Mouse (Mus musculus) kidney, embryonic 14.5 days (tissue): ENCODE data around the gene Asl. TPM values are rescaled to one million over a fixed set of nuclear protein-coding genes. Genes with fewer than 3 reads are reported as not detected.
"Not testable (repeated sequence)": the region's sequence is repeated elsewhere in the genome, so short reads cannot be mapped to it uniquely, and the experiment has no call there.

Source experiments
- ATAC-seq: fragments of 200-750 bp; cut with Nextera tagmentation; 2 replicates; pipeline ENCODE4 v1.8.0; 2017; ENCODE audit warnings: moderate number of reproducible peaks, mild to moderate bottlenecking, moderate TSS enrichment, moderate library complexity; ENCODE audit not compliant: low FRiP score, low TSS enrichment
- H3K27ac ChIP-seq: fragments of 300-500 bp; sonication (generic); 2 replicates; pipeline ENCODE4 v1.5.1; 2014; ENCODE audit warnings: low read depth, mild to moderate bottlenecking, low read length, moderate library complexity, mixed read lengths
- H3K27me3 ChIP-seq: fragments of 300-500 bp; sonication (generic); 2 replicates; pipeline ENCODE4 v1.6.1; 2014; ENCODE audit warnings: mild to moderate bottlenecking, low read length; ENCODE audit not compliant: control insufficient read depth, insufficient read depth
- H3K36me3 ChIP-seq: fragments of 300-500 bp; sonication (generic); 2 replicates; pipeline ENCODE4 v1.6.1; 2014; ENCODE audit warnings: low read length, mixed read lengths; ENCODE audit not compliant: control insufficient read depth, insufficient read depth
- H3K4me1 ChIP-seq: fragments of 300-500 bp; sonication (generic); 2 replicates; pipeline ENCODE4 v1.6.1; 2014; ENCODE audit warnings: low read length, mixed read lengths; ENCODE audit not compliant: control insufficient read depth, insufficient read depth
- H3K4me2 ChIP-seq: fragments of 300-500 bp; sonication (generic); replicated peaks from 2 replicates; pipeline ENCODE4 v1.6.1; 2014; ENCODE audit warnings: low read depth, mild to moderate bottlenecking, low read length
- H3K4me3 ChIP-seq: fragments of 300-500 bp; sonication (generic); 2 replicates; pipeline ENCODE4 v1.5.1; 2014; ENCODE audit warnings: mild to moderate bottlenecking, low read length
- H3K9ac ChIP-seq: fragments of 300-500 bp; sonication (generic); 2 replicates; pipeline ENCODE4 v1.6.1; 2014; ENCODE audit warnings: low read depth, mild to moderate bottlenecking, low read length, moderate library complexity
- H3K9me3 ChIP-seq: fragments of 300-500 bp; sonication (generic); 2 replicates; pipeline ENCODE4 v1.6.1; 2016; ENCODE audit warnings: low read length; ENCODE audit not compliant: control insufficient read depth
- WGBS: fragments of 180-500 bp; shearing (Covaris S2); extraction: QIAGEN DNeasy Blood & Tissue Kit; methylation state at CpG from one replicate; pipeline ENCODE4 v1.1.7; 2014; 5-methylcytosine and 5-hydroxymethylcytosine counted together
- polyA plus RNA-seq: library from polyadenylated mRNA; unstranded; fragments of >200 nt; fragmentation: Nextera tagmentation; extraction: Ambion mirVana; gene quantifications from 2 replicates; pipeline ENCODE4 v1.2.1, GENCODE M21; 2014

Gene Asl
- polyA plus RNA-seq, 1 experiment from 2014 or later: 46.4 TPM

- Histone ChIP-seq H3K36me3 (peaks cover 47% of the 10 kb centered on the region), H3K9me3 (no peaks in the 10 kb centered on the region), H3K4me3 (no peak overlapping the region), H3K9ac (no peak overlapping the region), H3K27ac (no peak overlapping the region), H3K4me2 (no peak overlapping the region), H3K4me1 (no peaks in the 10 kb centered on the region), H3K27me3 (no peaks in the 10 kb centered on the region)
- WGBS: 71% methylated on average over 19 of the region's 19 CpGs
- ATAC-seq: peak; percentile 52; the same call in 1 of the 2 replicates
Observed at GRCm38 (mm10) chr5:130037752-130038455, 8.9 kb upstream of the Asl start.

GRCm38 (mm10) chr5:130036300-130036699 is 7.3 kb upstream of the Asl start:
- not testable (repeated sequence) for H3K27ac ChIP-seq, H3K27me3 ChIP-seq, H3K9ac ChIP-seq, H3K4me2 ChIP-seq, H3K4me3 ChIP-seq, H3K9me3 ChIP-seq, ATAC-seq, H3K4me1 ChIP-seq
- peaks cover 32% of the 10 kb centered on the region for H3K36me3 ChIP-seq
- 67% methylated on average over 2 of the region's 2 CpGs for WGBS

- H3K27ac ChIP-seq: no peak overlapping the region
- no peaks in the 10 kb centered on the region for H3K4me1 ChIP-seq
- no peaks in the 10 kb centered on the region for H3K27me3 ChIP-seq
- H3K4me2 ChIP-seq: no peak overlapping the region
- WGBS: 93% methylated on average over 2 of the region's 2 CpGs
- H3K36me3 ChIP-seq: peaks cover 16% of the 10 kb centered on the region
- H3K9ac ChIP-seq: no peak overlapping the region
- no peak overlapping the region for H3K4me3 ChIP-seq
- H3K9me3 ChIP-seq: no peaks in the 10 kb centered on the region
- ATAC-seq: no peak
Observed at GRCm38 (mm10) chr5:130033869-130034268, 4.8 kb upstream of the Asl start.

- 92% methylated on average over 19 of the region's 19 CpGs for WGBS
Observed at GRCm38 (mm10) chr5:130031410-130032390, 2.7 kb upstream of the Asl start.

GRCm38 (mm10) chr5:130027696-130028095 is 1.4 kb downstream of the Asl start:
- Histone ChIP-seq H3K9me3 (no peaks in the 10 kb centered on the region), H3K27ac (no peak overlapping the region)
- WGBS: 83% methylated on average over 7 of the region's 7 CpGs

More at GRCm38 (mm10) chr5:130031410-130032390, 2.7 kb upstream of the Asl start:
- H3K4me1 ChIP-seq: no peaks in the 10 kb centered on the region
- no peak overlapping the region for H3K4me3 ChIP-seq
- H3K9me3 ChIP-seq: no peaks in the 10 kb centered on the region
- no peak for ATAC-seq
- H3K36me3 ChIP-seq: peaks cover 5% of the 10 kb centered on the region; the same call in 1 of the 2 replicates
- H3K9ac ChIP-seq: no peak overlapping the region
- no peaks in the 10 kb centered on the region for H3K27me3 ChIP-seq
- no peak overlapping the region for H3K4me2 ChIP-seq
- no peak overlapping the region for H3K27ac ChIP-seq

GRCm38 (mm10) chr5:130027134-130027533 is 1.9 kb downstream of the Asl start:
- no peak overlapping the region for H3K9ac ChIP-seq
- ATAC-seq: no peak
- no peaks in the 10 kb centered on the region for H3K36me3 ChIP-seq
- H3K4me1 ChIP-seq: peaks cover 5% of the 10 kb centered on the region
- H3K4me2 ChIP-seq: no peak overlapping the region
- WGBS: 65% methylated on average over 5 of the region's 5 CpGs
- H3K4me3 ChIP-seq: no peak overlapping the region
- H3K27me3 ChIP-seq: no peaks in the 10 kb centered on the region
- no peak overlapping the region for H3K27ac ChIP-seq
- H3K9me3 ChIP-seq: no peaks in the 10 kb centered on the region

More at GRCm38 (mm10) chr5:130027696-130028095, 1.4 kb downstream of the Asl start:
- no peak for ATAC-seq
- H3K4me1 ChIP-seq: peaks cover 5% of the 10 kb centered on the region
- H3K4me2 ChIP-seq: no peak overlapping the region
- no peak overlapping the region for H3K9ac ChIP-seq
- H3K27me3 ChIP-seq: no peaks in the 10 kb centered on the region
- no peaks in the 10 kb centered on the region for H3K36me3 ChIP-seq
- H3K4me3 ChIP-seq: no peak overlapping the region

- H3K9ac ChIP-seq: peak overlapping the region; percentile 63
- ATAC-seq: peak; percentile 88
- WGBS: 0% methylated on average over 32 of the region's 32 CpGs
- peak overlapping the region; percentile 73 for H3K4me2 ChIP-seq
- no peaks in the 10 kb centered on the region for H3K27me3 ChIP-seq
- no peaks in the 10 kb centered on the region for H3K9me3 ChIP-seq
- peak overlapping the region; percentile 51; the same call in 1 of the 2 replicates for H3K27ac ChIP-seq
- H3K4me3 ChIP-seq: peak overlapping the region; percentile 71
- no peaks in the 10 kb centered on the region for H3K36me3 ChIP-seq
- peaks cover 5% of the 10 kb centered on the region for H3K4me1 ChIP-seq
Observed at GRCm38 (mm10) chr5:130023767-130024539, 5.1 kb downstream of the Asl start.

GRCm38 (mm10) chr5:130023067-130023766 is 5.8 kb downstream of the Asl start:
- Histone ChIP-seq H3K4me2 (peak overlapping the region; percentile 73), H3K27me3 (no peaks in the 10 kb centered on the region), H3K27ac (no peak overlapping the region), H3K4me1 (peaks cover 5% of the 10 kb centered on the region), H3K9ac (0 out of 2 replicates have a peak overlapping the region, but pooled peaks have one; percentile 63), H3K36me3 (no peaks in the 10 kb centered on the region; the same call in 1 of the 2 replicates), H3K9me3 (no peaks in the 10 kb centered on the region), H3K4me3 (peak overlapping the region; percentile 71)
- ATAC-seq: no peak
- 46% methylated on average over 12 of the region's 12 CpGs for WGBS
